Mouse (Mus musculus) forebrain, embryonic 16.5 days (tissue): ENCODE results near the gene Lin37. TPM values are rescaled to one million over a fixed set of nuclear protein-coding genes. Genes with fewer than 3 reads are reported as not detected.

Experiments used
- ATAC-seq: fragments of 200-750 bp; cut with Nextera tagmentation; 2 replicates; pipeline ENCODE4 v1.8.0; 2017; ENCODE audit warnings: mild to moderate bottlenecking, moderate library complexity
- H3K27ac ChIP-seq: fragments of 300-500 bp; sonication (generic); 2 replicates; pipeline ENCODE4 v1.5.1; 2014; ENCODE audit warnings: low read length, control low read depth
- H3K27me3 ChIP-seq: fragments of 300-500 bp; sonication (generic); replicated peaks from 2 replicates; pipeline ENCODE4 v1.6.1; 2014; ENCODE audit warnings: low read length; ENCODE audit not compliant: control insufficient read depth, insufficient read depth
- H3K36me3 ChIP-seq: fragments of 300-500 bp; sonication (generic); 2 replicates; pipeline ENCODE4 v1.6.1; 2014; ENCODE audit not compliant: control insufficient read depth, insufficient read depth
- H3K4me1 ChIP-seq: fragments of 300-500 bp; sonication (generic); replicated peaks from 2 replicates; pipeline ENCODE4 v1.6.1; 2014; ENCODE audit warnings: low read length; ENCODE audit not compliant: control insufficient read depth, insufficient read depth
- H3K4me2 ChIP-seq: fragments of 300-500 bp; sonication (generic); 2 replicates; pipeline ENCODE4 v1.6.1; 2014; ENCODE audit warnings: mild to moderate bottlenecking, low read length, control low read depth
- H3K4me3 ChIP-seq: fragments of 300-500 bp; sonication (generic); replicated peaks from 2 replicates; pipeline ENCODE4 v1.5.1; 2014; ENCODE audit warnings: mild to moderate bottlenecking, low read length, control low read depth
- H3K9ac ChIP-seq: fragments of 300-500 bp; sonication (generic); replicated peaks from 2 replicates; pipeline ENCODE4 v1.6.1; 2014; ENCODE audit warnings: low read depth, low read length, control low read depth
- H3K9me3 ChIP-seq: fragments of 300-500 bp; sonication (generic); 2 replicates; pipeline ENCODE4 v1.6.1; 2016; ENCODE audit warnings: low read length; ENCODE audit not compliant: control insufficient read depth
- WGBS: fragments of 180-500 bp; shearing (Covaris S2); extraction: QIAGEN DNeasy Blood & Tissue Kit; methylation state at CpG from one replicate; pipeline ENCODE4 v1.1.7; 2014; 5-methylcytosine and 5-hydroxymethylcytosine counted together
- polyA plus RNA-seq: library from polyadenylated mRNA; unstranded; fragments of >200 nt; fragmentation: Nextera tagmentation; extraction: Ambion mirVana; gene quantifications from 2 replicates; pipeline ENCODE4 v1.2.1, GENCODE M21; 2015

Lin37 gene
- polyA plus RNA-seq, 1 experiment from 2014 or later, result 52.9 TPM

DNA sequence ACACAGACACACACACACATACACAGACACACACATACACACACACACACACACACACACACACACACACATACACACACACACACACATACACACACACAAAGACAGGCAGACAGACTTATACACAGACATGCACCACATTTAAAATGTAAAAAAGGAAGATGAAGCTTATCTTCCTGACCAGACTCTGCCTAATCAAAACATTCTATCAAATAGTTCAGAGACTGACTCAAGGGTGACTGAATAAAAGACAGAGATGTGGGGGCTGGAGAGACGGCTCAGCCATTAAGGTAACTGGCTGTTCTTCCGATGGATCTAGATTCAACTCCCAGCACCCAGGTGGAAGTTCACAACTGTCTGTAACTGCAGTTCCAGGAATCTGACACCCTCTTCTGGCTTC, 15.3 kb downstream of the Lin37 start:
- Histone ChIP-seq H3K9ac (no peak overlapping the region), H3K36me3 (peaks cover 12% of the 10 kb centered on the region), H3K27ac (no peak overlapping the region), H3K4me3 (no peak overlapping the region), H3K9me3 (no peaks in the 10 kb centered on the region), H3K27me3 (no peaks in the 10 kb centered on the region), H3K4me2 (no peak overlapping the region), H3K4me1 (no peaks in the 10 kb centered on the region)
- 93% methylated on average over 2 of the region's 2 CpGs for WGBS
- no peak for ATAC-seq

DNA sequence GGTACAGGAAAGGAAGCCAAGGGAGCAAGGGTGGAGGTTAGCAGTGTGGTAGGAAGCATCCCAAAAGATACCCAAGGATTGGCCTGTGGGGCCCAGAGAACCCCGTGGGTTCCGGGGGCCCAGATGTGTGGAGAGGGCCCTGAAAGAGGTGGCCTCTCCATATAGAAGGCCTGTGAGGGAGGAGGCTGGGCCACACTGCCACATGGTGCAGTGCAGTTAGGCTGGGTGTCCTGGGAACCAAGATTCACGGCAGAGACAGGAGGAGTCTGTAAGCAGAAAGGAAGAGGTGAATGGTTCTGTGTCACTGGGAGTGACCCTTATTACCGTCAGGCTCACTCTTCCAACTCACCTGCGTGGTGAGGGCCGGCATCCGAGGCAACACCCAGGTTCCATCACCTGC, 19.1 kb downstream of the Lin37 start:
- Histone ChIP-seq H3K4me1 (peaks cover 5% of the 10 kb centered on the region), H3K27me3 (no peaks in the 10 kb centered on the region), H3K36me3 (peaks cover 11% of the 10 kb centered on the region), H3K4me2 (no peak overlapping the region), H3K9me3 (no peaks in the 10 kb centered on the region), H3K27ac (no peak overlapping the region), H3K9ac (no peak overlapping the region), H3K4me3 (no peak overlapping the region)
- no peak for ATAC-seq
- 93% methylated on average over 7 of the region's 7 CpGs for WGBS

DNA sequence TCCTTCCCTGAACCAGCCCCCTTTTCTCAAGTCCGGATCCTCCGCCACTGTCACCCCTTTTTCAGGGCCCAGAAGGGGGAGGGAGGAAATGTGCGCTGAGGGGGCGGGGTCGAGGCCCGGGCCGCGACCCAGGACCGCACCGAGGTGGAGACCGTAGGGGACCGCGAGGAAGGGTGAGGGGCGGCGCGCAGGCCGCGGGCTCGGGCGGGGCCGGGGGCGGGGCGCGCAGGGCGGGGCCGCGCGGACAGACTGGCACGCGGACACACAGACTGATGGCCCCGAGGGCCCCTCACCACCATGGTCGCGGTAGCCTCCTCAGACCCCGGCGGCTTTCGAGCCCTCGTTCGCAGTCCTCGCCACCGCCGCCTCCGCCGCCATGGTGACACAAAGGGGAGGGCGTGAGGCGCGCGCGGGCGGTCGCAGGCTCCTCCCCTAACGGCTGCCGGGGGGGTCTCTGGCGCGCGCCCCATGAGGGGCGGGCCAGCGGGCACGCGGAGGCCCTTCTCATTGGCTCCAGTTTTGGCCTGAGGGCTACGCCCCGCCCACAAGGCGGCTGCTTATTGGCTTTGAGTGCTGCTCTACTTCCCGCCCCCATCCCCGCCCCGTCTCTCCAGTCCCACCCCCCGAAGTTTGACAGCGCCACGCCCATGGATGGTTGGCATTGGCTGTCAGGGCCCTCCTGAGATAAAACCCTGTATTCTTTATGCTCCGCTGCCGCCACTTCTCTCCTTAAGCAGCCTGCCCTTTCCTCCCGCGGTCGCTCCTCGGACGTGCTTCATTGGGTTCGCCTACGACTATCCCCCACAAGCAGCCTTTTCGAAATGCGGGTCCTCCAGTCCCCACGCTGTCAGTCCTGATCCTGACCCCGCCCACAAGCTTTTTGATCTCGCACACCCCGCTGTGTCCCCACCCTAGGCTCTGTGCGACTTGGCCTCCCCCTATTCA, 24.7 kb downstream of the Lin37 start, which contains the start of gene Arhgap33:
Arhgap33 (minus strand) TSS at position 428 of the 945 bp plus-strand sequence.
- peak; percentile 87 for ATAC-seq
- no peaks in the 10 kb centered on the region for H3K27me3 ChIP-seq
- peaks cover 35% of the 10 kb centered on the region for H3K4me1 ChIP-seq
- H3K4me2 ChIP-seq, result peak within 1 kb of the TSS; percentile 77
- peaks cover 20% of the 10 kb centered on the region for H3K36me3 ChIP-seq
- peak within 1 kb of the TSS; percentile 84 for H3K4me3 ChIP-seq
- H3K9ac ChIP-seq, result peak within 1 kb of the TSS; percentile 90
- peak within 1 kb of the TSS; percentile 95 for H3K27ac ChIP-seq
- under 1% methylated on average over 76 of the region's 84 CpGs for WGBS
- H3K9me3 ChIP-seq, result no peaks in the 10 kb centered on the region

DNA sequence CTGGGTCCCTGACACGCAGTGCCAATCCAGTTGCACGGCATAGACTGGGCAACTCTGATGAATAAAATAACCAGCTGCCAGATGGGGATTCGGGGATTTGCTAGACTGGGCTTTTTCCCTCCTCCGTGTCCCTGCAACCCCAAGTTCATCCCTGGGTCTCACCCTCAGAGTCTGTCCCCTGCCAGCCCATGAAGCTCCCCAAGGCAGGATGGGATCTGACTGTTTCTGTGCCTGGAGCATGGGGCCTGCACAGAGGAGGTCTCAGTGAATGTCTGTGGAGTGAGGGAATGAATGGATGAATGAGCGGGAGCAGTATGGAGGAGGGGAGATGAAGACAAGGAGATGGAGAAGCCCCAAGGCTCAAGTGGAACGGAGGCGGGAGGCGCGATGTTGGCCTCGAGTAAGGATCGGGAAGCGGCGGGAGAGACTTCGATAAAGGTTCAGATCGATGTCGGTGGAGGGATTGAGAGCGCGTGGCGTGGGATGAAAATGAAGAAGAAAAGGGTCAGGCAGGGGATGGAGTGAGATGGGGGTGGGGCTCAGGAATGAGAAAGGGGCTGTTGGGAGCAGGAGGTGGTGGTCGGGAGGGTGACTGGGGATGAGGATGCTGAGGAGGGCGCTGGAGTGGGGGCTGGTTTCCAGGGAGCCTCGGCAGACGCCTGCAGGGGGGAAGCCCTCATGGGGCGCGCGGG, 25.6 kb downstream of the Lin37 start:
- H3K27me3 ChIP-seq, result no peaks in the 10 kb centered on the region
- peaks cover 19% of the 10 kb centered on the region for H3K36me3 ChIP-seq
- H3K4me1 ChIP-seq, result peaks cover 35% of the 10 kb centered on the region
- peak overlapping the region; percentile 77 for H3K4me2 ChIP-seq
- H3K27ac ChIP-seq, result peak overlapping the region; percentile 93
- 1% methylated on average over 26 of the region's 26 CpGs for WGBS
- peak overlapping the region; percentile 84 for H3K4me3 ChIP-seq
- no peaks in the 10 kb centered on the region for H3K9me3 ChIP-seq
- peak; percentile 55 for ATAC-seq
- H3K9ac ChIP-seq, result peak overlapping the region; percentile 90

DNA sequence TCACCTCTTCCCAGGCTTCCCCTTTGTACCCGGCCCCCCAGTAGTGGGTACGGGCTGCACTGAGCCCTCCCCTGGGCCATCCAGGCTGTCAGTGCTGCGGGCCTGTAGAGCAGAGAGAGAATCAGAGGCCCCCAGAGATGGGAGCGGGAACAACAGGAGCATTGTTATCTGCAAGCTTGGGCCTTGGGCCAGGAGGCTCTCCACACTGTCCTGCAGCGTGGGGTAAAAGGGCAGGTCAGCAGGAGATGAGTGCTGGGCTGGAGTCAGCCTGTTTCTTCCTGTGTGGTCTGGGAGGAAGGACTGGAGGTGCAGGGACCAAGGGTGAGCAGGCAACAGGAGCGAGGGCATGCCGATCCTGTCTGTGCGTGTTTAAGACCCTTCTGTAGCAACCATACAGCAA, 26.7 kb downstream of the Lin37 start:
- peaks cover 26% of the 10 kb centered on the region for H3K36me3 ChIP-seq

DNA sequence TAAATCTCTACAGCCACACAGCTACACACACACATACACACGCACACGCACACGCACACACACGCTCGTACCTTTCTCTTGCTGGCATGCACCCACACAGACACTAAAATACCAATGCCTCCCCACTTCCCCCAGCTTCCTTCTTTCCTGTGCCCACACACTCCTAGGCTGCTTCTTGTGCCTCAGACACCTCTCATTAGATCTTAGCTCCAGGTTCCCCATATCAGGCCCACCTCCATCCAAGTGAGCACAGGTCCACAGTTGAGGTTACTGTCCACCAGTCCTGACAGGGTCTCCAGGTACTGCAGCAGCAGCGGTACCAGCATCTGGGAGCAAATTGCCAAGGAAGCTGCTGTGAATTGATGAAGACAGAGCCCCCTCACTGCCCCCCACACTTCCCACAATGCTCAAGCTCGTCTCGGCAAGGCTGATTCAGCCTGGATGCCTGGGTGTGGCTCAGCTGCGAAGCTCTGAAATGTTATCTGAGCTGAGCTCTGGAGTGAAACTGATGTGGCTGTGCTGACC, 28.3 kb downstream of the Lin37 start:
- Histone ChIP-seq H3K36me3 (peaks cover 37% of the 10 kb centered on the region), H3K4me3 (no peak overlapping the region), H3K4me2 (no peak overlapping the region), H3K9me3 (no peaks in the 10 kb centered on the region), H3K9ac (no peak overlapping the region), H3K4me1 (peaks cover 35% of the 10 kb centered on the region), H3K27me3 (no peaks in the 10 kb centered on the region), H3K27ac (no peak overlapping the region)
- WGBS, result 80% methylated on average over 9 of the region's 9 CpGs
- ATAC-seq, result no peak

More for the DNA sequence above, 26.7 kb downstream of the Lin37 start:
- no peaks in the 10 kb centered on the region for H3K27me3 ChIP-seq
- H3K9ac ChIP-seq, result peak overlapping the region; percentile 90
- ATAC-seq, result no peak
- peaks cover 35% of the 10 kb centered on the region for H3K4me1 ChIP-seq
- H3K9me3 ChIP-seq, result no peaks in the 10 kb centered on the region
- peak overlapping the region; percentile 77 for H3K4me2 ChIP-seq
- H3K27ac ChIP-seq, result no peak overlapping the region
- peak overlapping the region; percentile 84 for H3K4me3 ChIP-seq
- 8% methylated on average over 8 of the region's 8 CpGs for WGBS

DNA sequence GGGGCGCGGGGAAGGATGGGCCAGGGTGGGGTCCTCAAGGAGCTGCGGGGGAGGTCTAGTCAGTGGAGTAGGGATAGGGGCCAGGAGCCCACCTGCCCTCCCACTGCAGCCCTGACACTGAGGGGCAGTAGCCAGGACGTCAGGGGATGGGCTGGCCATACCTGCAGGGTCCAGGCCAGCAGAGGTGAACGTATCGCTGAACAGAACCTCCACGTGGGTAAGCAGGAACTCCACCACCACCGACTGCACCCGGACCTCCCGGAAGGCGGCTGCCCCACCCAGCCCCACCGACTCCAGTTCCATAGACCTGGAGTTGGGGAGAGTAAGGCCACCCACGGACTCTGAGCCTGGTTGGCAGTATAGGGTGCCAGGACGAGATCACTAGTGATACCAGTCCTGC, 32.7 kb downstream of the Lin37 start:
- WGBS, result 82% methylated on average over 14 of the region's 14 CpGs
- Histone ChIP-seq H3K4me1 (peaks cover 8% of the 10 kb centered on the region), H3K36me3 (peaks cover 55% of the 10 kb centered on the region), H3K9ac (no peak overlapping the region), H3K27me3 (no peaks in the 10 kb centered on the region), H3K9me3 (no peaks in the 10 kb centered on the region), H3K4me3 (no peak overlapping the region), H3K4me2 (no peak overlapping the region), H3K27ac (no peak overlapping the region)
- ATAC-seq, result no peak

DNA sequence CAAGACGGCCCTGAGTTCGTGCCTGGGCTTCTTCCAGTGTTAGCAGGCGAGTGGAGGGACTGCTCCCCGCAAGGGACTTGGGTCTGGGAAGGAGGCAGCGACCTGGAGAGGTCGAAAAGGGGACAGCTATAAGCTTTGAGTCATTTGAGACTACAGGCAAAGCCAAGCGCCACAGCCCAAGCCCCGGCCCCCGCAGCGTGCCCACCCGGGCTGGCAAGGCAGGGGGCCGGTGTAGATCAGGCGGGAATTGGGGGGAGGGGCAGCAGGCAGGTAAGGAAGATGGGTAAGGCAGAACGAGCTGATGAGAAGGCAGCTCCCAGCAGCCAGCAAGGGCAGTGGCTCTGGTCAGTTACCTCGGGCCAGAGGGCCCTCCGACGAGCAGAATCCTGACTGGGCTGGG, 33.2 kb downstream of the Lin37 start:
- H3K27me3 ChIP-seq, result no peaks in the 10 kb centered on the region

DNA sequence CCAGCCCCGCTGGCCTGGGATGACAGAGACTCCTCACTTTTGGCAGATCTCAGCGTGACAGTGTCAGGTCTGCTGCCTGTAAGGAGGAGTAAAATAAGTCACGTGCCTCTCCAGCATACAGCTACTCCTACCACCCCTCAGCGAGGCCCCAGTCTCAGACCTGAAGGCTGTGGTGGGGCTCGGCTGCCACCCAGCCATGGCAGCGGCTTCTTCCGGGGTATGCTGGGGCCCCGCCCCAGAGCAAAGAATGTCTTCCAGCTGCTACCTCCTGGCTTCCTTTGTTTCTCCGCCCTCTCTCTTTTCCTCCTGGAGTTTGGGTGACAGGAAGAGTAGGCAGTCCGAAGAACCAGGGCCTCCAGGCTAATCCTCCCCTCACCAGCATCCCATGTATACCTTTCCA, 33.7 kb downstream of the Lin37 start:
- Histone ChIP-seq H3K4me1 (no peaks in the 10 kb centered on the region), H3K9me3 (no peaks in the 10 kb centered on the region), H3K4me3 (no peak overlapping the region), H3K9ac (peak overlapping the region; percentile 27; the same call in 1 of the 2 replicates), H3K36me3 (peaks cover 52% of the 10 kb centered on the region), H3K27me3 (no peaks in the 10 kb centered on the region), H3K4me2 (no peak overlapping the region), H3K27ac (no peak overlapping the region)
- no peak for ATAC-seq
- 41% methylated on average over 10 of the region's 10 CpGs for WGBS

More for the DNA sequence above, 33.2 kb downstream of the Lin37 start:
- Histone ChIP-seq H3K4me3 (no peak overlapping the region), H3K4me2 (no peak overlapping the region), H3K27ac (no peak overlapping the region), H3K4me1 (peaks cover 2% of the 10 kb centered on the region; the same call in 1 of the 2 replicates), H3K9me3 (no peaks in the 10 kb centered on the region), H3K9ac (peak overlapping the region; percentile 27; the same call in 1 of the 2 replicates), H3K36me3 (peaks cover 52% of the 10 kb centered on the region)
- no peak for ATAC-seq
- 33% methylated on average over 17 of the region's 17 CpGs for WGBS
